Mouse (Mus musculus): ENCODE data around the gene Amigo3.
A peak's percentile ranks its signal among the peaks of the same experiment; 100 is the strongest.

The Amigo3 gene

GRCm38 (mm10) chr9:108090611-108091120, 37.7 kb downstream of the Amigo3 start:
- peak; percentile 47 for DNase-seq

- no peak for DNase-seq
Observed at GRCm38 (mm10) chr9:108093586-108093985, 40.6 kb downstream of the Amigo3 start.

GRCm38 (mm10) chr9:108094184-108094941, 41.4 kb downstream of the Amigo3 start, which contains the start of gene Apeh:
Gene Apeh (minus strand): TSS chr9:108094606.
- peak; percentile 99 for DNase-seq

GRCm38 (mm10) chr9:108094998-108095411, 42.0 kb downstream of the Amigo3 start:
- DNase-seq: no peak

- peak; percentile 80 for DNase-seq
Observed at GRCm38 (mm10) chr9:108095518-108095917, 42.6 kb downstream of the Amigo3 start.

- DNase-seq: no peak
Observed at GRCm38 (mm10) chr9:108095949-108096712, 43.2 kb downstream of the Amigo3 start.

- no peak for DNase-seq
Observed at GRCm38 (mm10) chr9:108099619-108100018, 46.7 kb downstream of the Amigo3 start.

- no peak for DNase-seq
Observed at GRCm38 (mm10) chr9:108104766-108105548, 52.0 kb downstream of the Amigo3 start.

All from kidney, postnatal 10 days (tissue).